ENCODE assay signal across 29 mouse cellular contexts in the genomic region with DNA sequence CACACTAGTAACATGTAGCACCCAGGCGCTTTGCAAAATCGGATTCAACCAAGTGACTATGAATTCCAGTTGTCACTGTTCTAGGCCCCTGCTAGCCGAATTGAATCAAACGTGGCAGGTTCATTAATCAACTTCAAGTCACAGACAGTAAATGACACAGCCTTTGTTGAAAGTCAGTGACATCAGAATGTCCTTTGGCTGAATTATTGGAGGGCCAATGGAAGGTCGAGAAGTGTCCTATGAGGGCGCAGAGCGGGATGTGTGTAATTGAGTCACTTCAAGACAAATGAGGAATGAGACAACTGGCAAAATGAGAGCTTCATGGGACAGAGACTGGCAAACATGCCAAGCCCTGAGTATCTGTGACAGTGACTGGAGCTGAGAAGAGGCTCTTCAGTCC. TPM values are rescaled to one million over a fixed set of nuclear protein-coding genes. Genes with fewer than 3 reads are reported as not detected.
DNase-seq lines count a peak whose midpoint lies in the region; ATAC-seq and TF ChIP-seq lines count a peak whose summit lies in the region.
"Had no signal": no experiment of that assay in that cellular context is flagged by ENCODE, and none has a peak within 500 bp of the region (broad histone marks: within the 10 kb centered on the region; RNA-seq: fewer than 3 reads in every experiment).

No protein-coding gene starts in this region.

- H3K27me3 ChIP-seq in midbrain, postnatal 0 days (ENCODE audit: insufficient read depth, low read length) = no peaks in the 10 kb centered on the region
- no peaks in the 10 kb centered on the region for H3K27me3 ChIP-seq in midbrain, embryonic 15.5 days (replicated peaks)
- H3K27me3 ChIP-seq in hindbrain, postnatal 0 days (ENCODE audit: insufficient read depth, low read length) = no peaks in the 10 kb centered on the region
- peaks cover 79% of the 10 kb centered on the region for H3K27me3 ChIP-seq in forebrain, embryonic 10.5 days (ENCODE audit: poor library complexity, severe bottlenecking)
- H3K27me3 ChIP-seq: heart, embryonic 15.5 days; liver, embryonic 13.5 days had no signal

- H3K4me1 ChIP-seq in midbrain, postnatal 0 days (ENCODE audit: insufficient read depth, low read length) = no peaks in the 10 kb centered on the region
- no peaks in the 10 kb centered on the region for H3K4me1 ChIP-seq in midbrain, embryonic 15.5 days
- H3K4me1 ChIP-seq in hindbrain, postnatal 0 days (ENCODE audit: insufficient read depth, low read length) = no peaks in the 10 kb centered on the region
- no peaks in the 10 kb centered on the region for H3K4me1 ChIP-seq in forebrain, embryonic 10.5 days
- H3K4me1 ChIP-seq: heart, embryonic 10.5 days; heart, embryonic 15.5 days; liver, embryonic 13.5 days; megakaryocyte, embryonic 14.5 days; midbrain, embryonic 13.5 days had no signal

- DNase-seq in adrenal gland, adult 8-10 months = peak; percentile 13
- no peak for DNase-seq in adrenal gland, postnatal 4 days (ENCODE audit: low spot score in 2 of 2)
- peak; percentile 0 for DNase-seq in midbrain, postnatal 0 days (ENCODE audit: low spot score)
- peak; percentile 3 for DNase-seq in hindbrain, postnatal 0 days (ENCODE audit: low spot score)
- no peak for DNase-seq in cerebellum, postnatal 14 days
- no peak for DNase-seq in forebrain, embryonic 10.5 days (ENCODE audit: extremely low spot score, low spot score)
- DNase-seq: cerebellum, adult 11 months; cerebellum, adult 9-10 months; gastrocnemius, postnatal 14 days; heart, adult 11 months; heart, postnatal 36 days; kidney, adult 9 months; kidney, postnatal 10 days; layer of hippocampus, postnatal 36 days; left cerebral cortex, postnatal 4 days; liver, embryonic 13.5 days; lung, adult 18-20 months; lung, postnatal 4 days; right cerebral cortex, postnatal 25 days; thymus, postnatal 25 days had no signal

- no peak for TF ChIP-seq CTCF in midbrain, postnatal 0 days (IDR thresholded peaks at IDR 0.05)
- TF ChIP-seq CTCF in hindbrain, postnatal 0 days (IDR thresholded peaks at IDR 0.05; ENCODE audit: low read depth) = no peak

- no peak overlapping the region for H3K4me2 ChIP-seq in midbrain, postnatal 0 days (ENCODE audit: low read depth, low read length, poor library complexity, severe bottlenecking)
- no peak overlapping the region for H3K4me2 ChIP-seq in midbrain, embryonic 15.5 days
- H3K4me2 ChIP-seq in hindbrain, postnatal 0 days (ENCODE audit: low read depth, low read length) = no peak overlapping the region
- H3K4me2 ChIP-seq: heart, embryonic 15.5 days; liver, embryonic 13.5 days; midbrain, embryonic 13.5 days had no signal

- H3K4me3 ChIP-seq in midbrain, postnatal 0 days (ENCODE audit: low read depth, low read length) = no peak overlapping the region
- H3K4me3 ChIP-seq in midbrain, embryonic 15.5 days = no peak overlapping the region
- H3K4me3 ChIP-seq in hindbrain, postnatal 0 days (ENCODE audit: low read length) = no peak overlapping the region
- H3K4me3 ChIP-seq in forebrain, embryonic 10.5 days = no peak overlapping the region
- H3K4me3 ChIP-seq: heart, embryonic 10.5 days; heart, embryonic 15.5 days; liver, embryonic 13.5 days; megakaryocyte, embryonic 14.5 days; midbrain, embryonic 13.5 days had no signal

- H3K9me3 ChIP-seq in midbrain, postnatal 0 days (ENCODE audit: low read length) = no peaks in the 10 kb centered on the region
- H3K9me3 ChIP-seq in midbrain, embryonic 15.5 days = no peaks in the 10 kb centered on the region
- H3K9me3 ChIP-seq in hindbrain, postnatal 0 days (ENCODE audit: low read length) = no peaks in the 10 kb centered on the region
- H3K9me3 ChIP-seq in forebrain, embryonic 10.5 days = no peaks in the 10 kb centered on the region
- H3K9me3 ChIP-seq: G1E; heart, embryonic 10.5 days; heart, embryonic 15.5 days; liver, embryonic 13.5 days; megakaryocyte, embryonic 14.5 days; midbrain, embryonic 13.5 days had no signal

- 78% methylated on average over 7 of the region's 7 CpGs for WGBS in midbrain, postnatal 0 days
- WGBS in midbrain, embryonic 15.5 days = 82% methylated on average over 7 of the region's 7 CpGs
- 61% methylated on average over 7 of the region's 7 CpGs for WGBS in hindbrain, postnatal 0 days
- 90% methylated on average over 7 of the region's 7 CpGs for WGBS in forebrain, embryonic 10.5 days

- H3K9ac ChIP-seq in midbrain, postnatal 0 days (replicated peaks; ENCODE audit: low read length, poor library complexity, severe bottlenecking) = no peak overlapping the region
- no peak overlapping the region for H3K9ac ChIP-seq in midbrain, embryonic 15.5 days
- H3K9ac ChIP-seq in hindbrain, postnatal 0 days (replicated peaks; ENCODE audit: low read length) = no peak overlapping the region
- H3K9ac ChIP-seq: heart, embryonic 15.5 days; liver, embryonic 13.5 days; midbrain, embryonic 13.5 days had no signal

- no peaks in the 10 kb centered on the region for H3K36me3 ChIP-seq in midbrain, postnatal 0 days (ENCODE audit: insufficient read depth, low read length)
- no peaks in the 10 kb centered on the region for H3K36me3 ChIP-seq in midbrain, embryonic 15.5 days (replicated peaks)
- no peaks in the 10 kb centered on the region for H3K36me3 ChIP-seq in hindbrain, postnatal 0 days (ENCODE audit: insufficient read depth, low read length)
- H3K36me3 ChIP-seq in forebrain, embryonic 10.5 days (replicated peaks) = no peaks in the 10 kb centered on the region
- H3K36me3 ChIP-seq: G1E; heart, embryonic 10.5 days; heart, embryonic 15.5 days; liver, embryonic 13.5 days; midbrain, embryonic 13.5 days had no signal

- H3K27ac ChIP-seq in midbrain, postnatal 0 days (ENCODE audit: low read depth, low read length) = no peak overlapping the region
- no peak overlapping the region for H3K27ac ChIP-seq in midbrain, embryonic 15.5 days
- no peak overlapping the region for H3K27ac ChIP-seq in hindbrain, postnatal 0 days
- no peak overlapping the region for H3K27ac ChIP-seq in forebrain, embryonic 10.5 days
- H3K27ac ChIP-seq: heart, embryonic 10.5 days; heart, embryonic 15.5 days; liver, embryonic 13.5 days; midbrain, embryonic 13.5 days had no signal

- no peak for ATAC-seq in midbrain, postnatal 0 days (ENCODE audit: low FRiP score)
- ATAC-seq in midbrain, embryonic 15.5 days (replicated peaks) = no peak
- no peak for ATAC-seq in hindbrain, postnatal 0 days
- ATAC-seq: forebrain, embryonic 14.5 days; intestine, postnatal 0 days; lung, postnatal 0 days; midbrain, embryonic 13.5 days had no signal

RNA-seq across cellular contexts. Expression of a gene that starts 27.0 kb away (rescaled TPM):
- total RNA-seq in adrenal gland, adult 8-10 months (2022) = 10 to 100 TPM; 18.9 to 23.7 (median 21.3) TPM
- 10 to 100 TPM; 12.2 to 15.2 TPM for total RNA-seq in adrenal gland, postnatal 4 days (2021)
- total RNA-seq in midbrain, postnatal 0 days (2014; rRNA removed) = 15.4 and 18.3 TPM in 2 replicates
- polyA plus RNA-seq in midbrain, postnatal 0 days (2015; fragmentation: Nextera tagmentation; extraction: Ambion mirVana) = 3.4 and 3.7 TPM in 2 replicates
- polyA plus RNA-seq in midbrain, embryonic 15.5 days (2015; fragmentation: Nextera tagmentation; extraction: Ambion mirVana) = 4.2 TPM in 2 replicates
- total RNA-seq in hindbrain, postnatal 0 days (2014; rRNA removed) = 17.0 and 17.9 TPM in 2 replicates
- polyA plus RNA-seq in hindbrain, postnatal 0 days (2015; fragmentation: Nextera tagmentation; extraction: Ambion mirVana) = 3.6 and 4.1 TPM in 2 replicates
- 3.0 and 3.2 TPM in 2 replicates for polyA plus RNA-seq in forebrain, embryonic 10.5 days (2016; fragmentation: Nextera tagmentation; extraction: Ambion mirVana)

Comparison
In these comparisons a context has a peak if more than half of its experiments do, and no peak if none do; other contexts are left out.
1. DNase-seq: peak in adrenal gland, adult 8-10 months (single experiment), midbrain, postnatal 0 days (single experiment) and hindbrain, postnatal 0 days (single experiment); none in adrenal gland, postnatal 4 days (0 of 2), cerebellum, postnatal 14 days (0 of 2) and forebrain, embryonic 10.5 days (single experiment).